Mouse (Mus musculus) forebrain, postnatal 0 days (tissue): Measurements from ENCODE around the gene Tmpo. TPM values are rescaled to one million over a fixed set of nuclear protein-coding genes. Genes with fewer than 3 reads are reported as not detected.
"Not testable (repeated sequence)": the region's sequence is repeated elsewhere in the genome, so short reads cannot be mapped to it uniquely, and the experiment has no call there.

Source experiments
- ATAC-seq: fragments of 200-750 bp; cut with Nextera tagmentation; 2 replicates; pipeline ENCODE4 v1.8.0; 2017; ENCODE audit warnings: mild to moderate bottlenecking, moderate library complexity
- DNase-seq: peaks from one replicate; pipeline ENCODE4 v3.0.0-alpha.2; 2015
- H3K27ac ChIP-seq: fragments of 300-500 bp; sonication (generic); 2 replicates; pipeline ENCODE4 v1.5.1; 2014; ENCODE audit warnings: low read depth, mild to moderate bottlenecking, antibody characterized with exemption, low read length, moderate library complexity, mixed read lengths
- H3K27me3 ChIP-seq: fragments of 300-500 bp; sonication (generic); 2 replicates; pipeline ENCODE4 v1.6.1; 2014; ENCODE audit warnings: mild to moderate bottlenecking, low read length, mixed read lengths; ENCODE audit not compliant: insufficient read depth
- H3K36me3 ChIP-seq: fragments of 300-500 bp; sonication (generic); 2 replicates; pipeline ENCODE4 v1.6.1; 2014; ENCODE audit warnings: mild to moderate bottlenecking, moderate library complexity; ENCODE audit not compliant: insufficient read depth
- H3K4me1 ChIP-seq: fragments of 300-500 bp; sonication (generic); 2 replicates; pipeline ENCODE4 v1.6.1; 2014; ENCODE audit warnings: antibody characterized with exemption; ENCODE audit not compliant: insufficient read depth
- H3K4me2 ChIP-seq: fragments of 300-500 bp; sonication (generic); 2 replicates; pipeline ENCODE4 v1.6.1; 2014; ENCODE audit warnings: low read depth, mild to moderate bottlenecking, moderate library complexity
- H3K4me3 ChIP-seq: fragments of 300-500 bp; sonication (generic); 2 replicates; pipeline ENCODE4 v1.5.1; 2014; ENCODE audit warnings: low read depth, low read length, mixed read lengths
- H3K9ac ChIP-seq: fragments of 300-500 bp; sonication (generic); 2 replicates; pipeline ENCODE4 v1.6.1; 2014; ENCODE audit warnings: mild to moderate bottlenecking
- H3K9me3 ChIP-seq: fragments of 300-500 bp; sonication (generic); 2 replicates; pipeline ENCODE4 v1.6.1; 2016; ENCODE audit warnings: low read length
- CTCF ChIP-seq: sonication (generic); IDR thresholded peaks from 2 replicates; pipeline ENCODE4 v1.5.1; 2016; ENCODE audit warnings: antibody characterized with exemption, control low read depth, low read depth
- whole genome bisulfite sequencing: fragments of 180-500 bp; shearing (Covaris S2); extraction: QIAGEN DNeasy Blood & Tissue Kit; methylation state at CpG from one replicate; pipeline ENCODE4 v1.1.7; 2014; 5-methylcytosine and 5-hydroxymethylcytosine counted together
- polyA plus RNA-seq: library from polyadenylated mRNA; unstranded; fragments of >200 nt; fragmentation: Nextera tagmentation; extraction: Ambion mirVana; gene quantifications from 2 replicates; pipeline ENCODE4 v1.2.1, GENCODE M21; 2015
- total RNA-seq: library from RNA; depleted of rRNA; stranded (reverse); fragments of >200 nt; gene quantifications from 2 replicates; pipeline ENCODE4 v1.2.3, GENCODE M21; 2014

Tmpo gene
- total and polyA plus RNA-seq, 2 experiments from 2014 or later: 62.8 to 149 TPM

GRCm38 (mm10) chr10:91187349-91187748 is 6.2 kb upstream of the Tmpo start:
- DNase-seq (peak; percentile 71), ATAC-seq (peak; percentile 23; the same call in 1 of the 2 replicates)
- Histone ChIP-seq H3K4me2 (peak overlapping the region; percentile 53), H3K27ac (peak overlapping the region; percentile 97), H3K4me1 (peaks cover 11% of the 10 kb centered on the region), H3K4me3 (peak overlapping the region; percentile 41), H3K27me3 (no peaks in the 10 kb centered on the region), H3K9me3 (no peaks in the 10 kb centered on the region), H3K36me3 (no peaks in the 10 kb centered on the region), H3K9ac (peak overlapping the region; percentile 70)
- 7% methylated on average over 10 of the region's 10 CpGs for WGBS
- TF ChIP-seq CTCF: no peak

- WGBS: 89% methylated on average over 2 of the region's 2 CpGs
- Histone ChIP-seq H3K4me1 (peaks cover 11% of the 10 kb centered on the region), H3K36me3 (no peaks in the 10 kb centered on the region), H3K9ac (no peak overlapping the region), H3K27me3 (no peaks in the 10 kb centered on the region), H3K4me2 (no peak overlapping the region), H3K9me3 (no peaks in the 10 kb centered on the region), H3K4me3 (no peak overlapping the region), H3K27ac (no peak overlapping the region)
- TF ChIP-seq CTCF: no peak
- ATAC-seq (no peak), DNase-seq (no peak)
Observed at GRCm38 (mm10) chr10:91185721-91186120, 4.6 kb upstream of the Tmpo start.

DNA sequence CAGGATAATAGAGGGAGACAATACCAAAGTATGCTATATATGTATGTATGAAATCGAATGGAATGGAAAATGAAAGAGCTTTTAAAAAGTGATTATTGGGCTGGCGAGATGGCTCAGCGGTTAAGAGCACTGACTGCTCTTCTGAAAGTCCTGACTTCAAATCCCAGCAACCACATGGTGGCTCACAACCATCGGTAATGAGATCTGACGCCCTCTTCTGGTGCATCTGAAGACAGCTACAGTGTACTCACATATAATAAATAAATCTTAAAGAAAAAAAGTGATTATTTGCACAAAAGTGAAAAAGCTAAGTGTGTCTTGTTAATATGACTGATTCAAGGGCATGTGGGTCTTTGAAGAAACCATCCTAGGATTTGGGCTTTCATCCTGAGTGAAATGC is 3.8 kb upstream of the Tmpo start:
- H3K9ac ChIP-seq: not testable (repeated sequence)
- 59% methylated on average over 5 of the region's 5 CpGs for WGBS

DNA sequence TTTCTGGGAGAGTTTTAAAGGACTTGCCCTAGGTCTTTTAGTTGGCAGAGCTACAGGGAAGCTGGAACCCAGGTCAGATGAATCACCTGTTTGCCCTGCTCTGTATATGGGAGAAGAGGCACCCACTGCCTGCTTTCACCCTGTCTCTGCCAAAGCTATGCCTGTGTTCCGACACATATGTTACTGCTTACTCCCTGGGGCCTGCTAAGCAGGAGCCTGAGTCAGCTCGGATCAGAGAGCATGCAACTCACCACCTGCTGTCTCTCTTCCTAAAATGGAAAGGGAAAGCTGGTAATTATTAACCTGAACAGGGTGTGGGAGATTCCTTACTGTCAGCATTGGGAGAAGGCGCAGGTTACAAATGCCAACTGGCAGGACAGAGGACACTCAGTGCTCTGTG is 2.2 kb upstream of the Tmpo start:
- Histone ChIP-seq H3K4me2 (peak overlapping the region; percentile 44), H3K27ac (peak overlapping the region; percentile 99), H3K4me1 (peaks cover 11% of the 10 kb centered on the region), H3K9ac (peak overlapping the region; percentile 14; the same call in 1 of the 2 replicates), H3K4me3 (peak overlapping the region; percentile 51; the same call in 1 of the 2 replicates), H3K36me3 (no peaks in the 10 kb centered on the region), H3K9me3 (no peaks in the 10 kb centered on the region), H3K27me3 (no peaks in the 10 kb centered on the region)
- TF ChIP-seq CTCF: no peak
- ATAC-seq: no peak
- no peak for DNase-seq
- WGBS: 37% methylated on average over 3 of the region's 3 CpGs

More for the DNA sequence above, 3.8 kb upstream of the Tmpo start:
- not testable (repeated sequence) for ATAC-seq, H3K4me2 ChIP-seq, H3K4me3 ChIP-seq, H3K36me3 ChIP-seq, H3K27me3 ChIP-seq, H3K27ac ChIP-seq, DNase-seq, H3K9me3 ChIP-seq
- peaks cover 11% of the 10 kb centered on the region for H3K4me1 ChIP-seq
- peak; percentile 39 for TF ChIP-seq CTCF

GRCm38 (mm10) chr10:91182291-91182990 is 1.3 kb upstream of the Tmpo start:
- no peak for ATAC-seq
- no peaks in the 10 kb centered on the region for H3K27me3 ChIP-seq
- H3K4me3 ChIP-seq: peak overlapping the region; percentile 51
- no peaks in the 10 kb centered on the region for H3K9me3 ChIP-seq
- peak overlapping the region; percentile 99 for H3K27ac ChIP-seq
- H3K36me3 ChIP-seq: no peaks in the 10 kb centered on the region
- under 1% methylated on average over 16 of the region's 16 CpGs for WGBS
- peaks cover 11% of the 10 kb centered on the region for H3K4me1 ChIP-seq
- peak overlapping the region; percentile 74 for H3K9ac ChIP-seq
- TF ChIP-seq CTCF: no peak
- H3K4me2 ChIP-seq: peak overlapping the region; percentile 44
- peak; percentile 73 for DNase-seq

DNA sequence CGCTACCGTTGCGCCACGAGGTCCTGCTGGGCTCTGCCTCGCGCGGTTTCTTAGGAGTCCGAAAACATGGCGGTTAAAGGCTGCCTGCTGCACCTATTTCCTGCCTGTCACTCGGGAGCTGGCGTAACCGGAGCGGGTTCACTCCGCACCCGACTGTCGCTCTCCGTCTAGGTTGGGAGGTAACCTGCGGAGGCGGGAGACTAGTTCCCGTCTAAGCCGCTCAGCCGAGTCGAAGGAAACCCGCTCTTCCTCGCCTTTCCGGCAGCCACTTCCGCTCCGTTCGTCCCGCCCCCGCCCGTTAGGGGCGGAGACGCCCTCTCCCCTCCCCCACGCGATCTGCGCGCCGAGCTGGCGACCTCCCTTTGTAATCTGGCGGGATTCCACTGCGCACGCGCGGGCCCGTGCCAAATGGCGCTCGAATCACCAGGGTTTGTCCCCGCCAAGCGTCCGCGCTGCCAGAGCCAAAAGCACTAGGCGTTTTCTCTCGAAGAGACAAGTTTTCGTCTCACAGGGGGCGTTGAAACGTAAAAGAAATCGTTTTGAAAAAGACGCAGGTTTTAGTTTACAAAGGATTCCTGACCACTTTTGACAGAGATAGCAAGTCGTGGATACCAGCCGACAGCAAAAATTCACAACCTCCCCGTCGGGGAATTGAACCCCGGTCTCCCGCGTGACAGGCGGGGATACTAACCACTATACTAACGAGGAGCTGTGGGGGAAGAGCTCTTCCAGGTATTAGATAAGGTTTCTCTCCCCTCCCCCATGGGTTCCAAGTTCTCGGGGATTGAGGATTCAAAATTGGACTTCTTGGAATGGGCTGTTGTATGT is 560 bp upstream of the Tmpo start:
- ATAC-seq (peak; percentile 90), DNase-seq (peak; percentile 100)
- no peaks in the 10 kb centered on the region for H3K27me3 ChIP-seq
- H3K9me3 ChIP-seq: no peaks in the 10 kb centered on the region
- peak overlapping the region; percentile 44 for H3K4me2 ChIP-seq
- peak overlapping the region; percentile 51 for H3K4me3 ChIP-seq
- peak overlapping the region; percentile 74 for H3K9ac ChIP-seq
- WGBS: 3% methylated on average over 69 of the region's 69 CpGs
- peaks cover 5% of the 10 kb centered on the region for H3K4me1 ChIP-seq
- peak; percentile 19; the same call in 1 of the 2 replicates for TF ChIP-seq CTCF
- no peaks in the 10 kb centered on the region for H3K36me3 ChIP-seq
- peak overlapping the region; percentile 99 for H3K27ac ChIP-seq

- TF ChIP-seq CTCF: no peak
Observed at GRCm38 (mm10) chr10:91180301-91180700, 814 bp downstream of the Tmpo start.

More at GRCm38 (mm10) chr10:91180301-91180700, 814 bp downstream of the Tmpo start:
- 17% methylated on average over 7 of the region's 7 CpGs for WGBS
- Histone ChIP-seq H3K36me3 (no peaks in the 10 kb centered on the region), H3K27me3 (no peaks in the 10 kb centered on the region), H3K4me2 (peak overlapping the region; percentile 44), H3K9ac (no peak overlapping the region), H3K4me1 (peaks cover 5% of the 10 kb centered on the region), H3K4me3 (peak overlapping the region; percentile 51), H3K27ac (no peak overlapping the region), H3K9me3 (no peaks in the 10 kb centered on the region)
- ATAC-seq (no peak), DNase-seq (no peak)
